Mouse (Mus musculus): ENCODE results near the gene Ergic2. TPM values are rescaled to one million over a fixed set of nuclear protein-coding genes. Genes with fewer than 3 reads are reported as not detected.

The Ergic2 gene
- polyA plus RNA-seq, 1 experiment: 25.0 TPM

DNA sequence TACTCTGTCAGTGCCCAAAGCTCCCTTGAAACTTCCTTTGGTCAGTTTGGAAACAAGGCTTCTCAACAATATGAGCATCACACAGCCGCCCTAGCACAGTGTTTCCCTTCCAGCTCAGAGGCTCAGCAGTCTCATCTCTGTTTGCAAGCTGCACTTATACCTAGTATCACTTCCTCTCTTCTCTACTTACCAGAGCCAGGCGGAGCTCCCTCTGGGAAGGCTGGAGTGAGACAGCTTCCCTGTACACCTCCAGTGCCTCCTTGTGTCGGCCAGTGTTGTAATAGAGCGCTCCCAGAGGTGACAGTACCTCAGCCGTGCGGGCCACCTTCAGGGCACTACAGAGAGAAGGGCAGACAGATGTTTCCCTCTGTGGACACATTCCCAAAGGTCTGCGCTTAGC, 34.4 kb upstream of the Ergic2 start:
- Histone ChIP-seq H3K4me3 (replicated peaks; ENCODE audit: extremely low read depth, low read depth, low read length) (no peak overlapping the region), H3K4me1 (ENCODE audit: control insufficient read depth, insufficient read depth, low read length) (no peaks in the 10 kb centered on the region)
- no peak for DNase-seq
- TF ChIP-seq CTCF (IDR thresholded peaks at IDR 0.05; ENCODE audit: insufficient read depth, low read length) (no peak), POLR2A (IDR thresholded peaks at IDR 0.05; ENCODE audit: borderline replicate concordance, extremely low read depth, low read depth, low read length) (no peak)
- 78% methylated on average over 7 of the region's 7 CpGs for whole genome bisulfite sequencing

DNA sequence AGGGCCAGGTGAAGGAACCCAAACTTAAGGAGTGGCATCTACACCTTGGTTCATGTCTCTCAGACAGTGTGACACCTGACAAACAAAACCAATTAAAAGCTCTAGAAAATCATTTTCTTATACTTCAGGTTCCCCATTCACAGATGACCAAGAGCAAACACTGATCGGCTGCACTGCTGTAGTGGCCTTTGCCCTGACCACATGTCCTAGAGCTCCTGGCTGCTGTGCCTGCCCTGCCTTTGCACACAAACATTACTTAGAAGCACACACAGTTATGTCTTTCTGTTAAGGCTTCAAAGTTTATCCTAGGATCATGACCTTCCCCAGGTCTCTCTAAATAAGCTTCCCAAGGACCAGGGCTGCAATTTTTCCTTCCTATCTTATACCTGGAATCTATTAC, 32.7 kb upstream of the Ergic2 start:
- Histone ChIP-seq H3K4me3 (replicated peaks; ENCODE audit: extremely low read depth, low read depth, low read length) (no peak overlapping the region), H3K4me1 (ENCODE audit: control insufficient read depth, insufficient read depth, low read length) (no peaks in the 10 kb centered on the region)
- no peak for DNase-seq
- 74% methylated on average over 1 of the region's 1 CpGs for WGBS
- TF ChIP-seq CTCF (IDR thresholded peaks at IDR 0.05; ENCODE audit: insufficient read depth, low read length) (no peak), POLR2A (IDR thresholded peaks at IDR 0.05; ENCODE audit: borderline replicate concordance, extremely low read depth, low read depth, low read length) (no peak)

DNA sequence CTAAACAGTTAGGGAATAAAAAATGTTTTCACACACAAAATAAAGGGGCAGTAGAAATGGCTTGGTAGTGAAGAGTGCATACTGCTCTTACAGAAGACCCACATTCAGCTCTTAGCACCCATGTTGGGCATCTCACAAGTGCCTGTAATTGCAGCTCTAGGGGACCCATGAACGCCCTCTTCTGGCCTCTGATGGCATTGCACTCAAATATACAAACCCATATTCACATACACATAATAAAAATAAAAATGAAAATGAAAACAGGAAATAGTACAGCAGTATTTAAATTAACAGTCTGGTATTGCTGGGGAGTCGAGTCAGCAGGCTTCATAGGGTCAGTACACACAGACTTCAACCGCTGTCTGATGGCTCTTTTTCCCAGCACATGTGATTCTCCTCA, 30.1 kb upstream of the Ergic2 start:
- TF ChIP-seq POLR2A (IDR thresholded peaks at IDR 0.05; ENCODE audit: borderline replicate concordance, extremely low read depth, low read depth, low read length) (no peak), CTCF (IDR thresholded peaks at IDR 0.05; ENCODE audit: insufficient read depth, low read length) (0 out of 2 replicates have a peak, but pooled peaks have one; percentile 18)
- no peaks in the 10 kb centered on the region for H3K4me1 ChIP-seq (ENCODE audit: control insufficient read depth, insufficient read depth, low read length)
- DNase-seq: no peak
- 58% methylated on average over 3 of the region's 3 CpGs for WGBS
- no peak overlapping the region for H3K4me3 ChIP-seq (replicated peaks; ENCODE audit: extremely low read depth, low read depth, low read length)

DNA sequence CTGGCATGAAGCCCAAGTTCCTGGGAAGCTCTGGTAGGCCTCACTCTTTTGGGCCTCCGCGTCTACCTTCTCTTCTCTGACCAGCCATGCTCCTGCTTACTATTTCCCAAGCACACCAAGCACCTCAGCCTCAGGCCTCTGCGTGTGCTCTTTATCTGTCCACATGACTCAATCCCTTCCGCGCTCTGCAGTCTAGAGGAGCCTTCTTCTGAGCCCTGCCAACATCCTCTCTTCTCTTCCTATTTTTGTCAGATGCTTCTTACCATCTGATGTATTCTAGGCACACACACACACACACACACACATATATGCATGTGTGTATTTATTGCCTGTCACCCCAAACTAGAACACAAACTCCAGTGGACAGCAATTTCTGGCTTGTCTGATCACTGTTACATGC, 29.5 kb upstream of the Ergic2 start:
- TF ChIP-seq CTCF (IDR thresholded peaks at IDR 0.05; ENCODE audit: insufficient read depth, low read length) (no peak), POLR2A (IDR thresholded peaks at IDR 0.05; ENCODE audit: borderline replicate concordance, extremely low read depth, low read depth, low read length) (no peak)
- no peak for DNase-seq
- 93% methylated on average over 5 of the region's 5 CpGs for WGBS
- H3K4me1 ChIP-seq (ENCODE audit: control insufficient read depth, insufficient read depth, low read length): no peaks in the 10 kb centered on the region
- no peak overlapping the region for H3K4me3 ChIP-seq (replicated peaks; ENCODE audit: extremely low read depth, low read depth, low read length)

DNA sequence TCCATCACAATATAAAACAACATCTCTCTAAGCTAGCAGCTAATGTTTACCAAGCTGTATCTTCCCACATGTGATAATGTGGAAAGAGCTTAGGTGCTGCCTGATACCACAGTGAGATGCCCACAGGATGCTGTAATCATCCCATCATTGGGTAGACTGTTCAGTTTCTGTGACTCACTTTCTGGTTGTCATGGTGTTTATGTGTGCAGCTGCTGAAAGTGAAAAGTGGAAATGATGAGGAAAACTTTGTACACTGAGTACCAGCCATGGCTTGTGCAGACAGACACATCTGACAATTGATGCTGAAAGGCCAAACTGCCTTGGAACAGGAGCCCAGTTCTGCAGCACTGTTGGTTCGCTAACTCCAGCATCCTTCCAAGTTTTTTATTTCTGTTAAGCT, 27.1 kb upstream of the Ergic2 start:
- no peaks in the 10 kb centered on the region for H3K4me1 ChIP-seq (ENCODE audit: control insufficient read depth, insufficient read depth, low read length)
- WGBS: 94% methylated on average over 1 of the region's 1 CpGs

DNA sequence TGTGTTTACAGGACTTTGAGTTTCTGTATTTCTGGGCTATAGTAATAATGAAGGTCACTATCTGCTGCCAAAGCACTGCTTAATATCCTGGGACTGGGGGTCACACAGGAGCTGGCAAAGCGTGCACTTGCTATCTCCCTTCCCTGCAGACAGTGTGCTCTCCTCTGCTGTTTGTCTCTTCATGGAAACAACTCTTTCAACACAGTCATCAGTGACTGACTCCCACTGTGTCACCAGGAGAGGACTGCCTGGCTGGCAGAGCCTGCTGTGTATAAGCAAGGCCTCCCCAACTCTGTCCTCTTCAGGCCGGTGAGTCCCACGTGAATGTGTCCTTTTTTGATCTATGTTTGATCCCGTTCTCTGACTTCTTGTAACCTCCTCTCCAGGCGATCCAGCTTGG, 25.3 kb upstream of the Ergic2 start:
- 55% methylated on average over 5 of the region's 5 CpGs for WGBS

More for the DNA sequence above, 27.1 kb upstream of the Ergic2 start:
- TF ChIP-seq CTCF (IDR thresholded peaks at IDR 0.05; ENCODE audit: insufficient read depth, low read length) (no peak), POLR2A (IDR thresholded peaks at IDR 0.05; ENCODE audit: borderline replicate concordance, extremely low read depth, low read depth, low read length) (no peak)
- no peak for DNase-seq
- H3K4me3 ChIP-seq (replicated peaks; ENCODE audit: extremely low read depth, low read depth, low read length): no peak overlapping the region

DNA sequence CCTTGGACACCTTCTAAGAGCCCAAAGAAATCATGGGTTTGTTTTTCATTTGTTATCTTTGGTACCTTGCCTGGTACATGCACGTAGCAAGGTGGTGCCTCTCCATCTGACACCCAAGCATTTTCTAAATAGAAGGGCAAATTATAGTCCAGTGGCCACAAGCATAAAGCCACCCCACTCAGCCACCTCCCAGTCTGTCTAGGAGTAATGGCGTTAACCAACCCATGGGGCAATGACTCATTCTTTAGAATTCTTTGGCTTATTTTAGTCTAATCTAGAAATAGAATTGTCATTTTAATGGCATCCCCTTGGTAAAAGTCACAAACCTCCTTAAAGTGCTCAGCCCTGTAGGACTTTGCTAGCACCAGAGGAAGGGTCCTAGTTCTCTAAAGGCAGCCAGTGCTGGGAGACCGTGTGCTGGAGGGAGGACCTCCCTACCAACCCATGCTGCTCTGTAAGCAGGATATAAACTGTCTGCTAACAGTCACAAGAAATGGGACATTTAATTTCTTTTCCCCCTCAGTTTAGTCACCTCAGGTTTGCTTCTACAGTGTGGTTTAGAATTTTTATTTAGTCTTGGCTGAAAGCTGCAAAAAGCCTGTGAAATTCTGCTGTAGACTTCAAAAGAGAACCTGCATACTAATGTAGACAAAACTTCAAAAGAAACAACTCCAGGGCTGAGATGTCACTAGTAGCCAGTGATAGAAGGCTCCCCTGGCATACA, 22.1 kb upstream of the Ergic2 start:
- Histone ChIP-seq H3K4me1 (ENCODE audit: control insufficient read depth, insufficient read depth, low read length) (no peaks in the 10 kb centered on the region), H3K4me3 (replicated peaks; ENCODE audit: extremely low read depth, low read depth, low read length) (no peak overlapping the region)
- TF ChIP-seq POLR2A (IDR thresholded peaks at IDR 0.05; ENCODE audit: borderline replicate concordance, extremely low read depth, low read depth, low read length) (no peak), CTCF (IDR thresholded peaks at IDR 0.05; ENCODE audit: insufficient read depth, low read length) (no peak)
- WGBS: 64% methylated on average over 3 of the region's 3 CpGs
- DNase-seq: no peak

More for the DNA sequence above, 25.3 kb upstream of the Ergic2 start:
- H3K4me3 ChIP-seq (replicated peaks; ENCODE audit: extremely low read depth, low read depth, low read length): no peak overlapping the region
- no peaks in the 10 kb centered on the region for H3K4me1 ChIP-seq (ENCODE audit: control insufficient read depth, insufficient read depth, low read length)
- TF ChIP-seq POLR2A (IDR thresholded peaks at IDR 0.05; ENCODE audit: borderline replicate concordance, extremely low read depth, low read depth, low read length) (no peak), CTCF (IDR thresholded peaks at IDR 0.05; ENCODE audit: insufficient read depth, low read length) (no peak)
- DNase-seq: no peak

DNA sequence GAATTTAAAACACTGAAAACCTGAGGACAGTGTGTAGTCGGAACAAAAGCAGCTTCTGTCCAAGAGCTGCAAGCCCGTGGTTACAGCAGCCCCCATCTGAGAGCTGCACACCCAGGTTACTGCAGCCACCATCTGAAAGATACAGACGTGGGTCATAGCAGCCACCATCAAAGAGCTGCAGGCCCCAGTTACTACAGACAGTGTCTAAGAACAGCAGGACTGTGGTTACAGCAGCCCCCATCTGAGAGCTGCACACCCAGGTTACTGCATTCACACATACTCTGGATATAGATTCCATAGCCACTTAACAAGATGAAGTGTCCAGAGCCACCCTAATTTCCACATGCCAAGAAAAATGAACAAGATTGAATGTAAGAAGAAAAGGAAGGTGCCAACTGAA, 15.4 kb upstream of the Ergic2 start:
- WGBS: 53% methylated on average over 3 of the region's 3 CpGs
- TF ChIP-seq POLR2A (IDR thresholded peaks at IDR 0.05; ENCODE audit: borderline replicate concordance, extremely low read depth, low read depth, low read length) (no peak), CTCF (IDR thresholded peaks at IDR 0.05; ENCODE audit: insufficient read depth, low read length) (no peak)
- Histone ChIP-seq H3K4me3 (replicated peaks; ENCODE audit: extremely low read depth, low read depth, low read length) (no peak overlapping the region), H3K4me1 (ENCODE audit: control insufficient read depth, insufficient read depth, low read length) (no peaks in the 10 kb centered on the region)
- no peak for DNase-seq

DNA sequence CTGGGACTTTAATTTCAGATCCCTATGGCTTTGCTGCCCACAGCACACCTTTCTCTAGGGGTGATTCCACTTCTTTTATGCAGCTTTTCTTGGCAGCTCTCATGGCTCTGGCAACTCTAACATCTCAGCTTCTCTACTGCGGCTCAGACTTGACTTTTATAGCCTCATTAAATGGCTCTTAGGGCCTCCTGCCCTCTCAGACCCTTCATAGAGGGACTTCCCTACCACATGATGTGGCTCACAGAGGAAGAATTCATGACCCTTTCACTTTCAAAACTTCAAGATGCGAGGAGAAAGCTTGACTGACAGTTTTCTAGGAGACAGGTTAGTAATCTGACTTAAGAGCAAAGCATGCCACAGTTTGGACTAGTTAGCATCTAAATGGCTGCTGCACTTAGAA, 10.5 kb upstream of the Ergic2 start:
- WGBS: 69% methylated on average over 2 of the region's 2 CpGs
- Histone ChIP-seq H3K4me3 (replicated peaks; ENCODE audit: extremely low read depth, low read depth, low read length) (no peak overlapping the region), H3K4me1 (ENCODE audit: control insufficient read depth, insufficient read depth, low read length) (no peaks in the 10 kb centered on the region)
- no peak for DNase-seq
- no peak for TF ChIP-seq POLR2A (IDR thresholded peaks at IDR 0.05; ENCODE audit: borderline replicate concordance, extremely low read depth, low read depth, low read length)
- no peak for TF ChIP-seq CTCF (IDR thresholded peaks at IDR 0.05; ENCODE audit: insufficient read depth, low read length)
